Mouse (Mus musculus): ENCODE measurements at regions not wholly inside any gene's neighbourhood (a gene's known extent, or its start where the extent isn't known, plus 50 kb on each side); places are given as distances from the start of the nearest gene placed in this dataset.

DNA sequence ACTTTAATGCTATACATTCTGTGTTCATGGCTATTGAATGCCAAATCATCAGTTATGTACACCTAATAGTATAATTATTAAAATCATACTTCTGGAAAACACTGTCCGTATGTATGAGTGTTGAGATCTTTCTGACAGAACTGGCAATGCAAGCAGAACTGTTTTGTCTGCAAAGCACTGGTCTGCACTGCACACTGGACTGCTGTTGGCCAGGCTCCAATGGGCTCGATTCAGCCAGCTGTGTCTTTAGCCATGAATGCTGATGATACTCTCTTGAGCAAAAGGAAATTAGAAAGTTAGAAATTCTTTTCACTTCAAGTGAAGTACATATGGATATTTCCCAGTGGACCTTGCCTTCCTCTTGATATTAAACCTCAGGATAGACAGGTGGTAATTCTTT, 576.5 kb upstream of the Cdh12 start:
- TF ChIP-seq CTCF (conservative IDR thresholded peaks at IDR 0.05; ENCODE audit: low read length) (no peak), NANOG (IDR thresholded peaks at IDR 0.05; ENCODE audit: borderline replicate concordance, low read length) (no peak), POU5F1 (IDR thresholded peaks at IDR 0.05; ENCODE audit: borderline replicate concordance, low read length) (no peak)

Measured in E14TG2a.4 (cell line).